Mouse (Mus musculus): ENCODE data around the gene Sult1a1.

DNA sequence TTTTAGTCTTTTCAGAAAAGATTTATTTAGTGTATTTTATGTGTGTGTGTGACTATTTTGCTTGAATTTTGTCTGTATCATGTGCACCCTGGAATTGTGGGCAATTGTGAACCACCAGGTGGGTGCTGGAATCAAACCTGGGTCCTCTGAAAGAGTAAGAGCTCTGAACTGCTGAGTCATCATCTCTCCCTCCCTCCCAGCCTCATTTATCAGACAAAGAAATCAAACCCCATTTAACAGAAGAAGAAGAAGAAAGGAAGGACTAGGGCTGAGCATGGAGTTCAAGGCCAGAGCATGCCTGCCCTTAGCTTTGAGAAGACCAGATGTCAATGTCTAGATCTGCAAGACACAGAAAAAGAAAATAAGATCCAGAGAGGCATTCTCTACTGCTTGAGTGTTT, 40.9 kb downstream of the Sult1a1 start:
- TF ChIP-seq GATA1 (IDR thresholded peaks at IDR 0.05; ENCODE audit: borderline replicate concordance, low read length) (no peak), FLI1 (IDR thresholded peaks at IDR 0.05; ENCODE audit: low read length) (no peak)
